Mouse (Mus musculus) limb, embryonic 12.5 days (tissue): ENCODE data around the gene Ly6g6e. TPM values are rescaled to one million over a fixed set of nuclear protein-coding genes. Genes with fewer than 3 reads are reported as not detected.

Source experiments
- ATAC-seq: fragments of 200-750 bp; cut with Nextera tagmentation; 2 replicates; pipeline ENCODE4 v1.8.0; 2017; ENCODE audit warnings: low read depth, moderate TSS enrichment; ENCODE audit not compliant: insufficient number of reproducible peaks, insufficient read depth, low FRiP score, low TSS enrichment
- H3K27ac ChIP-seq: fragments of 300-500 bp; sonication (generic); 2 replicates; pipeline ENCODE4 v1.5.1; 2016; ENCODE audit warnings: mild to moderate bottlenecking, moderate library complexity
- H3K27me3 ChIP-seq: fragments of 300-500 bp; sonication (generic); 2 replicates; pipeline ENCODE4 v1.6.1; 2016; ENCODE audit warnings: mild to moderate bottlenecking, moderate library complexity
- H3K36me3 ChIP-seq: fragments of 300-500 bp; sonication (generic); 2 replicates; pipeline ENCODE4 v1.6.1; 2016; ENCODE audit warnings: mild to moderate bottlenecking, moderate library complexity
- H3K4me1 ChIP-seq: fragments of 300-500 bp; sonication (generic); replicated peaks from 2 replicates; pipeline ENCODE4 v1.6.1; 2016
- H3K4me2 ChIP-seq: fragments of 300-500 bp; sonication (generic); 2 replicates; pipeline ENCODE4 v1.6.1; 2016; ENCODE audit warnings: mild to moderate bottlenecking, moderate library complexity
- H3K4me3 ChIP-seq: fragments of 300-500 bp; sonication (generic); replicated peaks from 2 replicates; pipeline ENCODE4 v1.5.1; 2016; ENCODE audit warnings: mild to moderate bottlenecking
- H3K9ac ChIP-seq: fragments of 300-500 bp; sonication (generic); replicated peaks from 2 replicates; pipeline ENCODE4 v1.6.1; 2016; ENCODE audit warnings: mild to moderate bottlenecking, moderate library complexity
- H3K9me3 ChIP-seq: fragments of 300-500 bp; sonication (generic); 2 replicates; pipeline ENCODE4 v1.6.1; 2016; ENCODE audit warnings: mild to moderate bottlenecking, moderate library complexity
- WGBS: fragments of 180-500 bp; shearing (Covaris S2); methylation state at CpG from one replicate; pipeline ENCODE4 v1.1.7; 2016; 5-methylcytosine and 5-hydroxymethylcytosine counted together
- polyA plus RNA-seq: library from polyadenylated mRNA; unstranded; fragments of >200 nt; fragmentation: Nextera tagmentation; extraction: Ambion mirVana; gene quantifications from 2 replicates; pipeline ENCODE4 v1.2.1, GENCODE M21; 2016

Ly6g6e gene
- polyA plus RNA-seq, 1 experiment from 2014 or later, result 2.5 TPM

- Histone ChIP-seq H3K4me1 (peaks cover 45% of the 10 kb centered on the region), H3K4me2 (peak overlapping the region; percentile 86), H3K27ac (peak overlapping the region; percentile 95), H3K36me3 (peaks cover 41% of the 10 kb centered on the region), H3K4me3 (peak overlapping the region; percentile 70), H3K9me3 (no peaks in the 10 kb centered on the region), H3K9ac (peak overlapping the region; percentile 77), H3K27me3 (no peaks in the 10 kb centered on the region)
- 1% methylated on average over 21 of the region's 21 CpGs for WGBS
- no peak for ATAC-seq
These were observed 25.3 kb upstream of the Ly6g6e start for GRCm38 (mm10) chr17:35051156-35052086.

GRCm38 (mm10) chr17:35052271-35052798 is 24.4 kb upstream of the Ly6g6e start:
- WGBS, result 89% methylated on average over 12 of the region's 12 CpGs
- H3K9me3 ChIP-seq, result no peaks in the 10 kb centered on the region
- no peaks in the 10 kb centered on the region for H3K27me3 ChIP-seq
- H3K4me2 ChIP-seq, result peak overlapping the region; percentile 86
- peaks cover 49% of the 10 kb centered on the region for H3K36me3 ChIP-seq
- H3K9ac ChIP-seq, result peak overlapping the region; percentile 77
- H3K4me3 ChIP-seq, result peak overlapping the region; percentile 70
- H3K27ac ChIP-seq, result peak overlapping the region; percentile 95
- no peak for ATAC-seq
- H3K4me1 ChIP-seq, result peaks cover 40% of the 10 kb centered on the region

- 93% methylated on average over 7 of the region's 7 CpGs for WGBS
- peaks cover 68% of the 10 kb centered on the region for H3K36me3 ChIP-seq
- H3K4me2 ChIP-seq, result no peak overlapping the region
- no peak overlapping the region for H3K27ac ChIP-seq
- H3K9me3 ChIP-seq, result no peaks in the 10 kb centered on the region
- ATAC-seq, result no peak
- H3K4me3 ChIP-seq, result no peak overlapping the region
- no peaks in the 10 kb centered on the region for H3K27me3 ChIP-seq
- H3K9ac ChIP-seq, result no peak overlapping the region
- H3K4me1 ChIP-seq, result peaks cover 31% of the 10 kb centered on the region
These were observed 20.8 kb upstream of the Ly6g6e start for GRCm38 (mm10) chr17:35055691-35056495.

GRCm38 (mm10) chr17:35057090-35057489 is 19.6 kb upstream of the Ly6g6e start:
- Histone ChIP-seq H3K27me3 (no peaks in the 10 kb centered on the region), H3K4me2 (no peak overlapping the region), H3K4me1 (peaks cover 30% of the 10 kb centered on the region), H3K9ac (no peak overlapping the region), H3K9me3 (no peaks in the 10 kb centered on the region), H3K4me3 (no peak overlapping the region), H3K36me3 (peaks cover 79% of the 10 kb centered on the region), H3K27ac (no peak overlapping the region)
- 80% methylated on average over 3 of the region's 3 CpGs for WGBS
- no peak for ATAC-seq

- WGBS, result 66% methylated on average over 9 of the region's 9 CpGs
- H3K4me3 ChIP-seq, result peak overlapping the region; percentile 83
- H3K9ac ChIP-seq, result no peak overlapping the region
- no peaks in the 10 kb centered on the region for H3K9me3 ChIP-seq
- peaks cover 79% of the 10 kb centered on the region for H3K36me3 ChIP-seq
- ATAC-seq, result no peak
- peaks cover 24% of the 10 kb centered on the region for H3K4me1 ChIP-seq
- peaks cover 4% of the 10 kb centered on the region for H3K27me3 ChIP-seq
- peak overlapping the region; percentile 96 for H3K27ac ChIP-seq
- peak overlapping the region; percentile 91 for H3K4me2 ChIP-seq
These were observed 18.4 kb upstream of the Ly6g6e start for GRCm38 (mm10) chr17:35058316-35058715.

- H3K27ac ChIP-seq, result peak within 1 kb of the TSS; percentile 96
- H3K9me3 ChIP-seq, result no peaks in the 10 kb centered on the region
- H3K4me1 ChIP-seq, result peaks cover 24% of the 10 kb centered on the region
- ATAC-seq, result peak; percentile 82
- H3K36me3 ChIP-seq, result peaks cover 75% of the 10 kb centered on the region
- H3K4me2 ChIP-seq, result peak within 1 kb of the TSS; percentile 91
- H3K9ac ChIP-seq, result peak within 1 kb of the TSS; percentile 88
- peak within 1 kb of the TSS; percentile 83 for H3K4me3 ChIP-seq
- H3K27me3 ChIP-seq, result peaks cover 13% of the 10 kb centered on the region
- WGBS, result under 1% methylated on average over 57 of the region's 57 CpGs
These were observed 17.5 kb upstream of the Ly6g6e start, which contains the start of gene Ddah2 for GRCm38 (mm10) chr17:35058911-35059892. Ddah2 (plus strand) TSS chr17:35059035.

GRCm38 (mm10) chr17:35060071-35060470 is 16.6 kb upstream of the Ly6g6e start:
- Histone ChIP-seq H3K4me1 (peaks cover 31% of the 10 kb centered on the region), H3K9me3 (no peaks in the 10 kb centered on the region), H3K4me3 (peak overlapping the region; percentile 83), H3K36me3 (peaks cover 68% of the 10 kb centered on the region), H3K9ac (peak overlapping the region; percentile 88), H3K27ac (no peak overlapping the region), H3K4me2 (peak overlapping the region; percentile 91), H3K27me3 (peaks cover 21% of the 10 kb centered on the region)
- WGBS, result 26% methylated on average over 14 of the region's 14 CpGs
- no peak for ATAC-seq

- peaks cover 61% of the 10 kb centered on the region for H3K36me3 ChIP-seq
- H3K9me3 ChIP-seq, result no peaks in the 10 kb centered on the region
- peaks cover 28% of the 10 kb centered on the region for H3K27me3 ChIP-seq
- peak overlapping the region; percentile 83 for H3K4me3 ChIP-seq
- no peak for ATAC-seq
- peak overlapping the region; percentile 88 for H3K9ac ChIP-seq
- H3K4me2 ChIP-seq, result peak overlapping the region; percentile 91
- H3K4me1 ChIP-seq, result peaks cover 39% of the 10 kb centered on the region
- no peak overlapping the region for H3K27ac ChIP-seq
- 59% methylated on average over 22 of the region's 22 CpGs for WGBS
These were observed 15.9 kb upstream of the Ly6g6e start for GRCm38 (mm10) chr17:35060737-35061297.

GRCm38 (mm10) chr17:35061299-35061698 is 15.4 kb upstream of the Ly6g6e start:
- H3K36me3 ChIP-seq, result peaks cover 56% of the 10 kb centered on the region
- 84% methylated on average over 8 of the region's 8 CpGs for WGBS
- H3K4me1 ChIP-seq, result peaks cover 39% of the 10 kb centered on the region
- H3K4me3 ChIP-seq, result 0 out of 2 replicates have a peak overlapping the region, but pooled peaks have one; percentile 83
- no peak overlapping the region for H3K27ac ChIP-seq
- no peak overlapping the region for H3K4me2 ChIP-seq
- H3K9me3 ChIP-seq, result no peaks in the 10 kb centered on the region
- H3K27me3 ChIP-seq, result peaks cover 33% of the 10 kb centered on the region
- no peak for ATAC-seq
- no peak overlapping the region for H3K9ac ChIP-seq

GRCm38 (mm10) chr17:35063466-35063865 is 13.2 kb upstream of the Ly6g6e start:
- Histone ChIP-seq H3K9me3 (no peaks in the 10 kb centered on the region), H3K4me1 (peaks cover 35% of the 10 kb centered on the region), H3K4me2 (no peak overlapping the region), H3K36me3 (peaks cover 36% of the 10 kb centered on the region), H3K4me3 (no peak overlapping the region), H3K9ac (no peak overlapping the region), H3K27ac (no peak overlapping the region), H3K27me3 (peaks cover 55% of the 10 kb centered on the region)
- no peak for ATAC-seq
- WGBS, result 93% methylated on average over 3 of the region's 3 CpGs
